Mouse (Mus musculus) kidney, embryonic 15.5 days (tissue): Measurements from ENCODE around the gene Col4a4. TPM values are rescaled to one million over a fixed set of nuclear protein-coding genes. Genes with fewer than 3 reads are reported as not detected.

Experiments
- ATAC-seq: fragments of 200-750 bp; cut with Nextera tagmentation; replicated peaks from 2 replicates; pipeline ENCODE4 v1.8.0; 2017; ENCODE audit warnings: moderate TSS enrichment; ENCODE audit not compliant: low FRiP score
- H3K27ac ChIP-seq: fragments of 300-500 bp; sonication (generic); 2 replicates; pipeline ENCODE4 v1.5.1; 2015; ENCODE audit warnings: mild to moderate bottlenecking, inconsistent platforms
- H3K27me3 ChIP-seq: fragments of 300-500 bp; sonication (generic); 2 replicates; pipeline ENCODE4 v1.6.1; 2015; ENCODE audit warnings: inconsistent platforms
- H3K36me3 ChIP-seq: fragments of 300-500 bp; sonication (generic); 2 replicates; pipeline ENCODE4 v1.6.1; 2015; ENCODE audit warnings: inconsistent platforms
- H3K4me1 ChIP-seq: fragments of 300-500 bp; sonication (generic); 2 replicates; pipeline ENCODE4 v1.6.1; 2015; ENCODE audit warnings: inconsistent platforms
- H3K4me2 ChIP-seq: fragments of 300-500 bp; sonication (generic); 2 replicates; pipeline ENCODE4 v1.6.1; 2015; ENCODE audit warnings: moderate library complexity, mild to moderate bottlenecking, inconsistent platforms
- H3K4me3 ChIP-seq: fragments of 300-500 bp; sonication (generic); replicated peaks from 2 replicates; pipeline ENCODE4 v1.5.1; 2015; ENCODE audit warnings: mild to moderate bottlenecking, inconsistent platforms
- H3K9ac ChIP-seq: fragments of 300-500 bp; sonication (generic); 2 replicates; pipeline ENCODE4 v1.6.1; 2015; ENCODE audit warnings: mild to moderate bottlenecking, inconsistent platforms
- H3K9me3 ChIP-seq: fragments of 300-500 bp; sonication (generic); replicated peaks from 2 replicates; pipeline ENCODE4 v1.6.1; 2016; ENCODE audit warnings: inconsistent platforms
- WGBS: fragments of 180-500 bp; shearing (Covaris S2); methylation state at CpG from one replicate; pipeline ENCODE4 v1.1.7; 2015; ENCODE audit warnings: mixed read lengths; 5-methylcytosine and 5-hydroxymethylcytosine counted together
- polyA plus RNA-seq: library from polyadenylated mRNA; unstranded; fragments of >200 nt; fragmentation: Nextera tagmentation; extraction: Ambion mirVana; gene quantifications from 2 replicates; pipeline ENCODE4 v1.2.1, GENCODE M21; 2015

Gene Col4a4
- polyA plus RNA-seq, 1 experiment from 2014 or later, result 3.4 TPM

DNA sequence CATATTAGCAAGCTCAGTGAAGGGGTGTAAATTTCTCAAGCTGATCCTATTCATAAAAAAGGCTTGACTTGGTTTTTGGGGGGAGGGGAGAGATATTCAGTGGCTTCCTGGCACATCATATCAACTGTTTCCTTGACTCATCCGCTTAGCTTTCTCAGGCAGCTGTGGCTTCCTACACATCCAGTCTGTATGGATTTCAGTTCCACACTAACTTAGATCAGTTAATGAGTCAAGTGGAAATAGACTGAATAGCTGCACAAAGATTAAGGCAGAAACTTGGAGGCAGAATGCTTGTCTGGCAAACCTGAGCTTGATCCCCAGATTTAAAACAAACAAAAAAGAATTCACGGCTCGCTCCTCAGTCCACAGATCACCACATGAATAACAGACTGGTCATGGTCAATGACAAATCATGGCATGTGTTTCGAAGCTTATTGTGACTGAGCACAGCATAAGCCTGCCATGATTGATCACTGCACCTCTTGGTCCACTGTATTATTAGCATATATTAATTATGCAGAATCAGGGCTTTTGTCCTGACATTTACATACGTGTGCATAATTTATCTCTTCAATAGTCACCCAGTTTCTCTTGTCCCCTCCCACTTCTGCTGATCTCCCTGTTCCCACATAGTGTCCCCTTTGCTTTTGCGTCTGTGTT lies 50.0 kb downstream of the Col4a4 start:
- 70% methylated on average over 6 of the region's 6 CpGs for WGBS
- no peaks in the 10 kb centered on the region for H3K9me3 ChIP-seq
- no peak for ATAC-seq
- no peak overlapping the region for H3K4me3 ChIP-seq
- H3K4me1 ChIP-seq, result peaks cover 7% of the 10 kb centered on the region; the same call in 1 of the 2 replicates
- no peak overlapping the region for H3K9ac ChIP-seq
- H3K36me3 ChIP-seq, result no peaks in the 10 kb centered on the region
- H3K4me2 ChIP-seq, result no peak overlapping the region
- H3K27ac ChIP-seq, result no peak overlapping the region
- no peaks in the 10 kb centered on the region for H3K27me3 ChIP-seq

DNA sequence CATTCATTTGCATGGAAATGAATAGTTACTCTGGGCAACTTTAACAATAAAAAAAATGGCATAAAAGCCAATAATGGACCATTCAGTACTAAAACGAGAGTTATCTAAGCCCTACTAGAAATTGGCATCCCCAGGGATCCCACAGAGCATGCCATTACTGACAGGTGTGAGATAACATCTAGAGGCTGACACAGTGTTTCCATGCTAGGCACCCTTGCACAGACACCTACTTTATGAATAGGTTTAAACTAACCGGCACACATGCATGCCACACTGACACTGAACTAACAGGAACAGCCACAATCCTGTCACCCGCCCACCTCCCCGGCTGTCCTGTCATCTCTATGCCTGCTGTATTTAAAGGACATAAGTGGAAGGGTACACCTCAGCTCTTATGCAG lies 58.7 kb downstream of the Col4a4 start:
- H3K4me3 ChIP-seq, result no peak overlapping the region
- no peaks in the 10 kb centered on the region for H3K36me3 ChIP-seq
- WGBS, result 71% methylated on average over 4 of the region's 4 CpGs
- no peaks in the 10 kb centered on the region for H3K27me3 ChIP-seq
- H3K4me2 ChIP-seq, result no peak overlapping the region
- no peak for ATAC-seq
- no peaks in the 10 kb centered on the region for H3K4me1 ChIP-seq
- no peak overlapping the region for H3K9ac ChIP-seq
- no peak overlapping the region for H3K27ac ChIP-seq
- H3K9me3 ChIP-seq, result no peaks in the 10 kb centered on the region

DNA sequence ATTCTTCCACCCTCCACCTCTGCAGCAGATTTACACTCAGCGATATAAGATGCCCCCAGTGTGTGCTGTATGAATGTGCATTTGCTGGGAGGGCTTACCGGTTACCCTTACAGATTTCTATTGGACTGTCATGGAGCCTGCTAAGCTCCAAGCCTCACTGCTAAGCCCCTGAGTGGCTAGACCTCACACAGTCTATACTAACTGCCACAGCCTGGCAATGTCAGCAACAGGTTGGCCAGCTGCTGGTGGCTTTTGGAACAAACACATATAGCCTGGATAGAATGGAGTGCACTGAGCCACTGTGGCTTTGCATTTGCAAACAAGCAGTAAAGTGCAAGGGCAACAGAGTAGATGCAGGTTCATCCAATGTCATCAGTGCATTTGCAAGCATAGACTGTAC lies 94.7 kb downstream of the Col4a4 start:
- WGBS, result 92% methylated on average over 2 of the region's 2 CpGs
- no peaks in the 10 kb centered on the region for H3K9me3 ChIP-seq
- H3K27me3 ChIP-seq, result no peaks in the 10 kb centered on the region
- no peak overlapping the region for H3K4me2 ChIP-seq
- no peak overlapping the region for H3K9ac ChIP-seq
- no peak for ATAC-seq
- no peak overlapping the region for H3K27ac ChIP-seq
- H3K4me3 ChIP-seq, result no peak overlapping the region
- 0 out of 2 replicates have a peak, but pooled peaks cover under 1% of the 10 kb centered on the region for H3K4me1 ChIP-seq
- no peaks in the 10 kb centered on the region for H3K36me3 ChIP-seq

DNA sequence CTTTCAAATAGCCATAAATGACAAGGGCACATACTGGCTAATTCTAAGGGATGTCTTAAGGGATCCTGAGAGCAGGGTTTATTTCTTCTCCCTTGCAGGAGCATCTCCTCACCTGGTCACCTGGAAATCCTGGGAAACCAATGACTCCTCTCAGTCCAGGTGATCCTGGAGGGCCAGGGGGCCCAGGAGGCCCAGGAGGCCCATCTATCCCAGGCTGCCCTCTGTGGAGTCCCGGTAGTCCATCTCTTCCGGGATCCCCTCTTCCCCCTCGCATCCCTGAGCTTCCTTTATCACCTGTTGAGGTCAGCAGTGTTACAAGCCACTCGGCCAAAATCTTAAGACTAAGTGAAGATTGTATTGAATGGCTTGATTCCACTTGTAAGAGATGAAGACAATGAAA lies 100.3 kb downstream of the Col4a4 start:
- no peak overlapping the region for H3K9ac ChIP-seq
- no peaks in the 10 kb centered on the region for H3K9me3 ChIP-seq
- H3K36me3 ChIP-seq, result no peaks in the 10 kb centered on the region
- no peak overlapping the region for H3K4me3 ChIP-seq
- no peak for ATAC-seq
- no peak overlapping the region for H3K4me2 ChIP-seq
- H3K27ac ChIP-seq, result no peak overlapping the region
- WGBS, result 88% methylated on average over 4 of the region's 4 CpGs
- no peaks in the 10 kb centered on the region for H3K4me1 ChIP-seq
- H3K27me3 ChIP-seq, result no peaks in the 10 kb centered on the region

DNA sequence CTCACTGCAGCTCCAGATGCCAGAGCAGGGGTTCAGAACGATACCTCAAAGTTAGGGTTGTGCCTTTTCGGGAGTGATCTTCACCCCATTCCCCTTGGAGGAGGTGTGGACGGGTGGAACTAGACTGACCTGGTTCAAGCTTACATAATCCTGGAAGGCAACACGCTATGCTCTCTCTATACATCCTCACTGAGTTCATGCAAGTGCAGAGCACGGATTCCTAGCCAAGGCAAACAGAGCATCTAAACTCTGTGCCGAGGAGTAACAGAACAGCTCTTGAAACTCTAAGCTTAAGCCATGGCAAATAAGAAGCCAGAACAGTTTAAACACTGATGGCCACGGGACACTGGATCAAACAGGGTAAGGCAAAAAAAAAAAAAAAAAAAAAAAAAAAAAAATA lies 104.3 kb downstream of the Col4a4 start:
- Histone ChIP-seq H3K27ac (no peak overlapping the region), H3K36me3 (no peaks in the 10 kb centered on the region), H3K9me3 (no peaks in the 10 kb centered on the region), H3K4me3 (no peak overlapping the region), H3K9ac (no peak overlapping the region), H3K27me3 (no peaks in the 10 kb centered on the region), H3K4me1 (no peaks in the 10 kb centered on the region), H3K4me2 (no peak overlapping the region)
- 81% methylated on average over 7 of the region's 7 CpGs for WGBS
- ATAC-seq, result no peak

- no peaks in the 10 kb centered on the region for H3K36me3 ChIP-seq
- no peak overlapping the region for H3K4me3 ChIP-seq
- no peak overlapping the region for H3K4me2 ChIP-seq
- no peak overlapping the region for H3K9ac ChIP-seq
- no peaks in the 10 kb centered on the region for H3K9me3 ChIP-seq
- H3K27me3 ChIP-seq, result no peaks in the 10 kb centered on the region
- H3K27ac ChIP-seq, result no peak overlapping the region
- WGBS, result 84% methylated on average over 12 of the region's 12 CpGs
- peaks cover 13% of the 10 kb centered on the region for H3K4me1 ChIP-seq
- ATAC-seq, result no peak
Observed at GRCm38 (mm10) chr1:82479696-82480487, 106.8 kb downstream of the Col4a4 start.

GRCm38 (mm10) chr1:82476746-82477145 lies 109.9 kb downstream of the Col4a4 start:
- no peaks in the 10 kb centered on the region for H3K36me3 ChIP-seq
- H3K9ac ChIP-seq, result no peak overlapping the region
- ATAC-seq, result peak; percentile 84
- H3K4me1 ChIP-seq, result peaks cover 22% of the 10 kb centered on the region
- H3K4me2 ChIP-seq, result peak overlapping the region; percentile 41
- no peaks in the 10 kb centered on the region for H3K27me3 ChIP-seq
- H3K9me3 ChIP-seq, result no peaks in the 10 kb centered on the region
- 5% methylated on average over 9 of the region's 9 CpGs for WGBS
- H3K4me3 ChIP-seq, result no peak overlapping the region
- peak overlapping the region; percentile 81 for H3K27ac ChIP-seq

DNA sequence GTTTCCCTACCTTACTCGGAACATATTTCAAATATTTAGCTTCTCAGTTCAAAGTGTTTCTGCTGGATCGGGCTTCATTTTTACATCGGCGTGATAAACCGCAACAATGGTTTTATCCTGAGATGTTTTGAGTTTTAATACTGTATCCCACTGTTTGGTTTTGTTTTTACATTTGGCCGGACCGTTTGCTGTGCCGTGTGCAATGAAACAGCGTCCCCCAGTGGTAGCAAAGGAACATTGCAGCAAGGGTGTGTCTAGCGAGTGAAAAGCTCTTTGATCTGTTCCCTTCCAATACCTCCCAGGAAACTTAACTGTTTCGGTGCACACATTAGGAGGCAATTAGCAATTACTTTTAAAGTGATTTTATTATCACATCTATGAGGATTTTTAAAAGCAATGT lies 110.4 kb downstream of the Col4a4 start:
- H3K27ac ChIP-seq, result peak overlapping the region; percentile 81; the same call in 1 of the 2 replicates

GRCm38 (mm10) chr1:82475821-82476220 lies 110.8 kb downstream of the Col4a4 start:
- Histone ChIP-seq H3K36me3 (no peaks in the 10 kb centered on the region), H3K9me3 (no peaks in the 10 kb centered on the region), H3K27ac (peak overlapping the region; percentile 81; the same call in 1 of the 2 replicates), H3K27me3 (no peaks in the 10 kb centered on the region), H3K4me3 (no peak overlapping the region), H3K4me2 (0 out of 2 replicates have a peak overlapping the region, but pooled peaks have one; percentile 41), H3K4me1 (peaks cover 22% of the 10 kb centered on the region), H3K9ac (no peak overlapping the region)
- WGBS, result 82% methylated on average over 4 of the region's 4 CpGs
- no peak for ATAC-seq

More for the DNA sequence above, 110.4 kb downstream of the Col4a4 start:
- Histone ChIP-seq H3K4me1 (peaks cover 22% of the 10 kb centered on the region), H3K9me3 (no peaks in the 10 kb centered on the region), H3K4me3 (no peak overlapping the region), H3K9ac (no peak overlapping the region), H3K36me3 (no peaks in the 10 kb centered on the region), H3K4me2 (peak overlapping the region; percentile 41; the same call in 1 of the 2 replicates), H3K27me3 (no peaks in the 10 kb centered on the region)
- 33% methylated on average over 11 of the region's 11 CpGs for WGBS
- ATAC-seq, result no peak

DNA sequence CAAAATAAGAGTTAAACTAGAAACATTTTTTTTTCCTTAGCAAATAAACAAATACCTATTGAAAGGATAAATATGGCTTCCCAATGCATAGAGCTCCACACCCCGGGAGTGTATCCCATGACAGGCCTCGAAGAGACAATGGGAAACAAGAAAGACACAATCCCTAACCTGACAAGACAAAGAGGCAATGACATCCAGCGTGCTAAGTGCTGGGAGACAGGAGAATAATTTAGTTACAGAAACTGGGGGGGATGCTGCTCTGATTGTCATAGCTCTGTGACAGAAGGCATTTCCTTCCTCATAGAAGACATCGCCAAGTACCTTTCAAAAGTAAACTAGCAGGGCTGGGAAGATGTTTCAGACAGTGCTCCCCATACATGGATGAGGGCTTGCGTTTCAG lies 111.4 kb downstream of the Col4a4 start:
- ATAC-seq, result no peak
- no peaks in the 10 kb centered on the region for H3K36me3 ChIP-seq
- H3K27ac ChIP-seq, result no peak overlapping the region
- H3K27me3 ChIP-seq, result no peaks in the 10 kb centered on the region
- WGBS, result 75% methylated on average over 5 of the region's 5 CpGs
- no peaks in the 10 kb centered on the region for H3K9me3 ChIP-seq
- H3K4me2 ChIP-seq, result no peak overlapping the region
- no peak overlapping the region for H3K9ac ChIP-seq
- no peak overlapping the region for H3K4me3 ChIP-seq
- H3K4me1 ChIP-seq, result peaks cover 22% of the 10 kb centered on the region

GRCm38 (mm10) chr1:82474461-82474961 lies 112.1 kb downstream of the Col4a4 start:
- H3K4me3 ChIP-seq, result no peak overlapping the region
- H3K36me3 ChIP-seq, result no peaks in the 10 kb centered on the region
- no peak overlapping the region for H3K9ac ChIP-seq
- WGBS, result 25% methylated on average over 4 of the region's 4 CpGs
- H3K4me1 ChIP-seq, result peaks cover 22% of the 10 kb centered on the region
- ATAC-seq, result peak; percentile 37
- no peaks in the 10 kb centered on the region for H3K27me3 ChIP-seq
- 0 out of 2 replicates have a peak overlapping the region, but pooled peaks have one; percentile 32 for H3K27ac ChIP-seq
- no peaks in the 10 kb centered on the region for H3K9me3 ChIP-seq
- H3K4me2 ChIP-seq, result no peak overlapping the region

GRCm38 (mm10) chr1:82473467-82473866 lies 113.2 kb downstream of the Col4a4 start:
- Histone ChIP-seq H3K4me1 (peaks cover 22% of the 10 kb centered on the region), H3K27me3 (no peaks in the 10 kb centered on the region), H3K27ac (no peak overlapping the region), H3K36me3 (no peaks in the 10 kb centered on the region), H3K4me3 (no peak overlapping the region), H3K9ac (no peak overlapping the region), H3K9me3 (no peaks in the 10 kb centered on the region), H3K4me2 (no peak overlapping the region)
- ATAC-seq, result no peak
